Mouse (Mus musculus) gastrocnemius, adult 8-10 months (tissue): ENCODE results near the gene Otogl. TPM values are rescaled to one million over a fixed set of nuclear protein-coding genes. Genes with fewer than 3 reads are reported as not detected.

Source experiments
- total RNA-seq, 4 experiments: library from RNA; stranded (reverse); gene quantifications; 2 replicates each; pipeline ENCODE4 v1.2.4; 2022

Gene Otogl
- total RNA-seq, 4 experiments from 2014 or later: 0.10 TPM; not detected in 3

Other genes with a start within 250 kb of the Otogl start
- gene Ptprq, start 192.1 kb downstream of the Otogl start, total RNA-seq: under 1 TPM; 0.15 to 0.40 (median 0.23) TPM